Mouse (Mus musculus) spleen, adult 2 months (tissue): ENCODE results near the gene Gcm1. TPM values are rescaled to one million over a fixed set of nuclear protein-coding genes. Genes with fewer than 3 reads are reported as not detected.

Experiments
- DNase-seq, 2 experiments: peaks; one replicate each; pipeline versions ENCODE4 v3.0.0 to v3.0.0-alpha.2; 2012 to 2021; ENCODE audit warnings: low spot score in 2 of 2, low read depth in 1 of 2
- H3K27ac ChIP-seq: fragments of 200-500 bp; 2 replicates; pipeline ENCODE4 v1.5.1; 2012; ENCODE audit warnings: low read length, inconsistent platforms; ENCODE audit not compliant: insufficient read depth
- H3K27me3 ChIP-seq: fragments of 200-500 bp; 2 replicates; pipeline ENCODE4 v1.6.1; 2012; ENCODE audit warnings: mild to moderate bottlenecking, moderate library complexity, low read length, inconsistent platforms; ENCODE audit not compliant: control insufficient read depth, insufficient read depth
- H3K36me3 ChIP-seq: fragments of 200-500 bp; 2 replicates; pipeline ENCODE4 v1.6.1; 2012; ENCODE audit warnings: mild to moderate bottlenecking, low read length, inconsistent platforms; ENCODE audit not compliant: control insufficient read depth, insufficient read depth
- H3K4me1 ChIP-seq: fragments of 200-500 bp; 2 replicates; pipeline ENCODE4 v1.6.1; 2011; ENCODE audit warnings: inconsistent platforms; ENCODE audit not compliant: control insufficient read depth, insufficient read depth, insufficient read length
- H3K4me3 ChIP-seq: fragments of 200-500 bp; 2 replicates; pipeline ENCODE4 v1.5.1; 2011; ENCODE audit warnings: mild to moderate bottlenecking, inconsistent platforms; ENCODE audit not compliant: insufficient read depth, insufficient read length; ENCODE audit errors: extremely low read depth
- CTCF ChIP-seq: fragments of 200-500 bp; IDR thresholded peaks from 2 replicates; pipeline ENCODE4 v1.5.1; 2011; ENCODE audit warnings: mild to moderate bottlenecking, inconsistent platforms; ENCODE audit not compliant: insufficient read depth, insufficient read length, insufficient replicate concordance; ENCODE audit errors: extremely low read depth
- POLR2A ChIP-seq: fragments of 200-500 bp; IDR thresholded peaks from 2 replicates; pipeline ENCODE4 v1.6.1; 2011; ENCODE audit warnings: low read depth, low read length, inconsistent platforms
- WGBS: fragments of 180-500 bp; shearing (Covaris S2); methylation state at CpG from one replicate; pipeline ENCODE4 v1.1.7; 2018; 5-methylcytosine and 5-hydroxymethylcytosine counted together
- polyA plus RNA-seq: library from polyadenylated mRNA; depleted of rRNA; stranded (reverse); fragments of >200 nt; gene quantifications from 2 replicates; pipeline ENCODE4 v1.2.3, GENCODE M21; 2012

Gene Gcm1
- polyA plus RNA-seq, 1 experiment: not detected

- Histone ChIP-seq H3K27ac (no peak overlapping the region), H3K4me3 (no peak overlapping the region), H3K4me1 (no peaks in the 10 kb centered on the region), H3K36me3 (no peaks in the 10 kb centered on the region), H3K27me3 (no peaks in the 10 kb centered on the region)
- DNase-seq: no peak
- TF ChIP-seq POLR2A: no peak
- no peak for TF ChIP-seq CTCF
- 94% methylated on average over 6 of the region's 6 CpGs for WGBS
Measured at GRCm38 (mm10) chr9:78045171-78045570, 6.6 kb upstream of the Gcm1 start.

- no peaks in the 10 kb centered on the region for H3K4me1 ChIP-seq
- H3K4me3 ChIP-seq: 0 out of 2 replicates have a peak overlapping the region, but pooled peaks have one; percentile 36
- WGBS: 70% methylated on average over 20 of the region's 20 CpGs
Measured at GRCm38 (mm10) chr9:78046755-78047154, 5.0 kb upstream of the Gcm1 start.

GRCm38 (mm10) chr9:78050452-78050970, 1.2 kb upstream of the Gcm1 start:
- TF ChIP-seq POLR2A (no peak), CTCF (no peak)
- no peak for DNase-seq
- H3K4me1 ChIP-seq: no peaks in the 10 kb centered on the region
- no peaks in the 10 kb centered on the region for H3K36me3 ChIP-seq
- H3K27ac ChIP-seq: no peak overlapping the region
- H3K27me3 ChIP-seq: no peaks in the 10 kb centered on the region
- no peak overlapping the region for H3K4me3 ChIP-seq
- WGBS: 38% methylated on average over 5 of the region's 5 CpGs

More at GRCm38 (mm10) chr9:78046755-78047154, 5.0 kb upstream of the Gcm1 start:
- TF ChIP-seq CTCF (no peak), POLR2A (no peak)
- H3K36me3 ChIP-seq: no peaks in the 10 kb centered on the region
- H3K27me3 ChIP-seq: no peaks in the 10 kb centered on the region
- DNase-seq: no peak
- H3K27ac ChIP-seq: no peak overlapping the region

GRCm38 (mm10) chr9:78053821-78054220, 2.1 kb downstream of the Gcm1 start:
- WGBS: 88% methylated on average over 8 of the region's 8 CpGs

GRCm38 (mm10) chr9:78054298-78054697, 2.6 kb downstream of the Gcm1 start:
- DNase-seq: no peak
- Histone ChIP-seq H3K4me1 (no peaks in the 10 kb centered on the region), H3K36me3 (no peaks in the 10 kb centered on the region), H3K4me3 (no peak overlapping the region), H3K27me3 (no peaks in the 10 kb centered on the region), H3K27ac (no peak overlapping the region)
- WGBS: 91% methylated on average over 3 of the region's 3 CpGs
- TF ChIP-seq POLR2A (no peak), CTCF (no peak)

More at GRCm38 (mm10) chr9:78053821-78054220, 2.1 kb downstream of the Gcm1 start:
- no peak overlapping the region for H3K4me3 ChIP-seq
- H3K36me3 ChIP-seq: no peaks in the 10 kb centered on the region
- no peak for DNase-seq
- TF ChIP-seq POLR2A: no peak
- TF ChIP-seq CTCF: no peak
- H3K4me1 ChIP-seq: no peaks in the 10 kb centered on the region
- H3K27me3 ChIP-seq: no peaks in the 10 kb centered on the region
- H3K27ac ChIP-seq: no peak overlapping the region

- WGBS: 88% methylated on average over 16 of the region's 16 CpGs
- no peaks in the 10 kb centered on the region for H3K4me1 ChIP-seq
- no peak overlapping the region for H3K4me3 ChIP-seq
- TF ChIP-seq CTCF: no peak
- no peak for TF ChIP-seq POLR2A
- no peak for DNase-seq
- H3K27me3 ChIP-seq: no peaks in the 10 kb centered on the region
- H3K27ac ChIP-seq: no peak overlapping the region
- no peaks in the 10 kb centered on the region for H3K36me3 ChIP-seq
Measured at GRCm38 (mm10) chr9:78059525-78060120, 7.9 kb downstream of the Gcm1 start.

GRCm38 (mm10) chr9:78062392-78062791, 10.7 kb downstream of the Gcm1 start:
- H3K27me3 ChIP-seq: no peaks in the 10 kb centered on the region
- WGBS: 93% methylated on average over 9 of the region's 9 CpGs
- no peaks in the 10 kb centered on the region for H3K4me1 ChIP-seq
- H3K4me3 ChIP-seq: no peak overlapping the region
- H3K36me3 ChIP-seq: no peaks in the 10 kb centered on the region
- H3K27ac ChIP-seq: no peak overlapping the region
- no peak for DNase-seq
- TF ChIP-seq POLR2A: no peak
- TF ChIP-seq CTCF: no peak
